ENCODE assay signal across 9 mouse cellular contexts in genomic region chr1:150540267-150540666, GRCm38 (mm10).
DNase-seq lines count a peak whose midpoint lies in the region; ATAC-seq and TF ChIP-seq lines count a peak whose summit lies in the region.
"Had no signal": no experiment of that assay in that cellular context is flagged by ENCODE, and none has a peak within 500 bp of the region (broad histone marks: within the 10 kb centered on the region; RNA-seq: fewer than 3 reads in every experiment).

No protein-coding gene starts in this region.

- no peaks in the 10 kb centered on the region for H3K27me3 ChIP-seq in heart, postnatal 0 days (ENCODE audit: control insufficient read depth, insufficient read depth, low read length)
- H3K27me3 ChIP-seq in midbrain, embryonic 14.5 days (ENCODE audit: control insufficient read depth, insufficient read depth, low read length) = no peaks in the 10 kb centered on the region
- H3K27me3 ChIP-seq: megakaryocyte, embryonic 14.5 days had no signal

- intact Hi-C loops in left cerebral cortex, adult 2 months (cut with DNase I) = loop anchor here (1.0 kb wide), 3 partner anchors 51 to 469 kb away; no protein-coding TSS in a partner anchor

- DNase-seq in thymus, postnatal 0 days (ENCODE audit: low spot score) = peak; percentile 33
- no peak for DNase-seq in thymus, postnatal 25 days
- DNase-seq in cerebellum, adult 9-10 months = peak; percentile 25
- peak; percentile 75 for DNase-seq in heart, postnatal 0 days (ENCODE audit: low spot score)
- DNase-seq in left cerebral cortex, adult 2 months (ENCODE audit: extremely low spot score in 1 of 2, low spot score in 2 of 2) = peak in 1 of 2 experiments; percentile 12
- DNase-seq in midbrain, embryonic 14.5 days = peak; percentile 94
- DNase-seq in urinary bladder, postnatal 14 days (ENCODE audit: low spot score) = no peak

- ATAC-seq in heart, postnatal 0 days (ENCODE audit: insufficient read depth, low read depth) = peak; percentile 80; the same call in 1 of the 2 replicates
- ATAC-seq in midbrain, embryonic 14.5 days (ENCODE audit: low FRiP score, low TSS enrichment) = peak; percentile 83
- ATAC-seq in monocyte, adult 5-6 weeks (replicated peaks; ENCODE audit: insufficient number of reproducible peaks, low FRiP score, low TSS enrichment, poor library complexity, severe bottlenecking) = no peak

- H3K9me3 ChIP-seq in heart, postnatal 0 days (replicated peaks; ENCODE audit: control insufficient read depth, low read length) = no peaks in the 10 kb centered on the region
- H3K9me3 ChIP-seq in midbrain, embryonic 14.5 days (ENCODE audit: control insufficient read depth, low read length) = no peaks in the 10 kb centered on the region
- H3K9me3 ChIP-seq: megakaryocyte, embryonic 14.5 days had no signal

- H3K4me3 ChIP-seq in heart, postnatal 0 days (ENCODE audit: low read depth, low read length) = no peak overlapping the region
- no peak overlapping the region for H3K4me3 ChIP-seq in left cerebral cortex, adult 2 months
- no peak overlapping the region for H3K4me3 ChIP-seq in midbrain, embryonic 14.5 days (replicated peaks; ENCODE audit: low read depth, low read length)
- H3K4me3 ChIP-seq: megakaryocyte, embryonic 14.5 days had no signal

- peak; percentile 75 for TF ChIP-seq CTCF in heart, postnatal 0 days (IDR thresholded peaks at IDR 0.05; ENCODE audit: low read depth)
- peak; percentile 69 for TF ChIP-seq CTCF in left cerebral cortex, adult 2 months (IDR thresholded peaks at IDR 0.05)

- H3K4me1 ChIP-seq in heart, postnatal 0 days (ENCODE audit: control insufficient read depth, insufficient read depth) = 0 out of 2 replicates have a peak, but pooled peaks cover 3% of the 10 kb centered on the region
- H3K4me1 ChIP-seq in midbrain, embryonic 14.5 days (ENCODE audit: control insufficient read depth, insufficient read depth, low read length) = peaks cover 3% of the 10 kb centered on the region; the same call in 1 of the 2 replicates
- H3K4me1 ChIP-seq: megakaryocyte, embryonic 14.5 days had no signal

- H3K4me2 ChIP-seq in heart, postnatal 0 days (ENCODE audit: low read depth, low read length) = no peak overlapping the region
- no peak overlapping the region for H3K4me2 ChIP-seq in midbrain, embryonic 14.5 days (ENCODE audit: low read length)

- H3K36me3 ChIP-seq in heart, postnatal 0 days (replicated peaks; ENCODE audit: control insufficient read depth, insufficient read depth, low read length) = no peaks in the 10 kb centered on the region
- no peaks in the 10 kb centered on the region for H3K36me3 ChIP-seq in midbrain, embryonic 14.5 days (ENCODE audit: control insufficient read depth, insufficient read depth, low read length)

- TF ChIP-seq EP300 in heart, postnatal 0 days (IDR thresholded peaks at IDR 0.05; ENCODE audit: low read depth) = no peak

- no peak overlapping the region for H3K9ac ChIP-seq in heart, postnatal 0 days (replicated peaks; ENCODE audit: low read depth, low read length)
- no peak overlapping the region for H3K9ac ChIP-seq in midbrain, embryonic 14.5 days (replicated peaks; ENCODE audit: low read length)

- H3K27ac ChIP-seq in heart, postnatal 0 days (ENCODE audit: low read depth) = no peak overlapping the region
- no peak overlapping the region for H3K27ac ChIP-seq in left cerebral cortex, adult 2 months
- no peak overlapping the region for H3K27ac ChIP-seq in midbrain, embryonic 14.5 days (replicated peaks; ENCODE audit: low read depth, low read length)

- WGBS in heart, postnatal 0 days = 5% methylated on average over 5 of the region's 5 CpGs
- WGBS in midbrain, embryonic 14.5 days = 12% methylated on average over 5 of the region's 5 CpGs

Comparison
In these comparisons a context has a peak if more than half of its experiments do, and no peak if none do; other contexts are left out.
1. DNase-seq: peak in thymus, postnatal 0 days (single experiment), cerebellum, adult 9-10 months (single experiment), heart, postnatal 0 days (single experiment) and midbrain, embryonic 14.5 days (single experiment); none in thymus, postnatal 25 days (single experiment) and urinary bladder, postnatal 14 days (single experiment).